Mouse (Mus musculus): ENCODE results near the gene Cacna1e. TPM values are rescaled to one million over a fixed set of nuclear protein-coding genes. Genes with fewer than 3 reads are reported as not detected.

Gene Cacna1e
- polyA plus RNA-seq, 1 experiment from 2014 or later, result 0.05 TPM

- Histone ChIP-seq H3K27me3 (ENCODE audit: insufficient read depth, low read length) (no peaks in the 10 kb centered on the region), H3K4me1 (replicated peaks; ENCODE audit: insufficient read depth, low read length) (no peaks in the 10 kb centered on the region), H3K9me3 (replicated peaks; ENCODE audit: low read length) (no peaks in the 10 kb centered on the region), H3K36me3 (ENCODE audit: insufficient read depth, low read length) (no peaks in the 10 kb centered on the region), H3K4me3 (replicated peaks; ENCODE audit: low read depth, low read length) (no peak overlapping the region), H3K9ac (ENCODE audit: low read depth, low read length) (no peak overlapping the region), H3K27ac (no peak overlapping the region), H3K4me2 (ENCODE audit: low read length) (no peak overlapping the region)
- no peak for TF ChIP-seq CTCF (IDR thresholded peaks at IDR 0.05; ENCODE audit: low read depth)
- ATAC-seq (replicated peaks; ENCODE audit: low FRiP score, low read depth) (no peak), DNase-seq (ENCODE audit: low spot score) (no peak)
- 63% methylated on average over 7 of the region's 7 CpGs for WGBS
Measured at GRCm38 (mm10) chr1:154661221-154661864, 223.0 kb downstream of the Cacna1e start.

GRCm38 (mm10) chr1:154657366-154657765, 226.9 kb downstream of the Cacna1e start:
- ATAC-seq (replicated peaks; ENCODE audit: low FRiP score, low read depth) (no peak), DNase-seq (ENCODE audit: low spot score) (no peak)
- H3K4me2 ChIP-seq (ENCODE audit: low read length), result no peak overlapping the region
- no peak overlapping the region for H3K4me3 ChIP-seq (replicated peaks; ENCODE audit: low read depth, low read length)
- H3K27me3 ChIP-seq (ENCODE audit: insufficient read depth, low read length), result no peaks in the 10 kb centered on the region
- no peak overlapping the region for H3K27ac ChIP-seq
- H3K36me3 ChIP-seq (ENCODE audit: insufficient read depth, low read length), result no peaks in the 10 kb centered on the region
- no peak overlapping the region for H3K9ac ChIP-seq (ENCODE audit: low read depth, low read length)
- H3K9me3 ChIP-seq (replicated peaks; ENCODE audit: low read length), result no peaks in the 10 kb centered on the region
- no peaks in the 10 kb centered on the region for H3K4me1 ChIP-seq (replicated peaks; ENCODE audit: insufficient read depth, low read length)
- 55% methylated on average over 5 of the region's 5 CpGs for WGBS
- no peak for TF ChIP-seq CTCF (IDR thresholded peaks at IDR 0.05; ENCODE audit: low read depth)

GRCm38 (mm10) chr1:154653951-154654350, 230.3 kb downstream of the Cacna1e start:
- DNase-seq (ENCODE audit: low spot score) (no peak), ATAC-seq (replicated peaks; ENCODE audit: low FRiP score, low read depth) (no peak)
- 70% methylated on average over 2 of the region's 2 CpGs for WGBS
- no peak for TF ChIP-seq CTCF (IDR thresholded peaks at IDR 0.05; ENCODE audit: low read depth)
- no peaks in the 10 kb centered on the region for H3K36me3 ChIP-seq (ENCODE audit: insufficient read depth, low read length)
- H3K9ac ChIP-seq (ENCODE audit: low read depth, low read length), result no peak overlapping the region
- no peaks in the 10 kb centered on the region for H3K4me1 ChIP-seq (replicated peaks; ENCODE audit: insufficient read depth, low read length)
- H3K9me3 ChIP-seq (replicated peaks; ENCODE audit: low read length), result no peaks in the 10 kb centered on the region
- no peak overlapping the region for H3K27ac ChIP-seq
- H3K27me3 ChIP-seq (ENCODE audit: insufficient read depth, low read length), result no peaks in the 10 kb centered on the region
- H3K4me3 ChIP-seq (replicated peaks; ENCODE audit: low read depth, low read length), result no peak overlapping the region
- no peak overlapping the region for H3K4me2 ChIP-seq (ENCODE audit: low read length)

- no peak overlapping the region for H3K4me3 ChIP-seq (replicated peaks; ENCODE audit: low read depth, low read length)
- H3K36me3 ChIP-seq (ENCODE audit: insufficient read depth, low read length), result no peaks in the 10 kb centered on the region
- no peaks in the 10 kb centered on the region for H3K9me3 ChIP-seq (replicated peaks; ENCODE audit: low read length)
- no peak for DNase-seq (ENCODE audit: low spot score)
- no peak overlapping the region for H3K27ac ChIP-seq
- TF ChIP-seq CTCF (IDR thresholded peaks at IDR 0.05; ENCODE audit: low read depth), result no peak
- 87% methylated on average over 6 of the region's 6 CpGs for WGBS
- no peak overlapping the region for H3K9ac ChIP-seq (ENCODE audit: low read depth, low read length)
- no peak overlapping the region for H3K4me2 ChIP-seq (ENCODE audit: low read length)
- no peaks in the 10 kb centered on the region for H3K27me3 ChIP-seq (ENCODE audit: insufficient read depth, low read length)
- ATAC-seq (replicated peaks; ENCODE audit: low FRiP score, low read depth), result no peak
- no peaks in the 10 kb centered on the region for H3K4me1 ChIP-seq (replicated peaks; ENCODE audit: insufficient read depth, low read length)
Measured at GRCm38 (mm10) chr1:154646156-154646950, 237.9 kb downstream of the Cacna1e start.

- DNase-seq (ENCODE audit: low spot score) (no peak), ATAC-seq (replicated peaks; ENCODE audit: low FRiP score, low read depth) (no peak)
- 77% methylated on average over 4 of the region's 4 CpGs for WGBS
- Histone ChIP-seq H3K27me3 (ENCODE audit: insufficient read depth, low read length) (no peaks in the 10 kb centered on the region), H3K4me1 (replicated peaks; ENCODE audit: insufficient read depth, low read length) (no peaks in the 10 kb centered on the region), H3K36me3 (ENCODE audit: insufficient read depth, low read length) (no peaks in the 10 kb centered on the region), H3K9ac (ENCODE audit: low read depth, low read length) (no peak overlapping the region), H3K27ac (no peak overlapping the region), H3K4me3 (replicated peaks; ENCODE audit: low read depth, low read length) (no peak overlapping the region), H3K4me2 (ENCODE audit: low read length) (no peak overlapping the region), H3K9me3 (replicated peaks; ENCODE audit: low read length) (no peaks in the 10 kb centered on the region)
- TF ChIP-seq CTCF (IDR thresholded peaks at IDR 0.05; ENCODE audit: low read depth), result no peak
Measured at GRCm38 (mm10) chr1:154637821-154638220, 246.5 kb downstream of the Cacna1e start.

GRCm38 (mm10) chr1:154635766-154636165, 248.5 kb downstream of the Cacna1e start:
- no peak overlapping the region for H3K27ac ChIP-seq
- ATAC-seq (replicated peaks; ENCODE audit: low FRiP score, low read depth), result no peak

More at GRCm38 (mm10) chr1:154635766-154636165, 248.5 kb downstream of the Cacna1e start:
- Histone ChIP-seq H3K4me1 (replicated peaks; ENCODE audit: insufficient read depth, low read length) (no peaks in the 10 kb centered on the region), H3K9ac (ENCODE audit: low read depth, low read length) (no peak overlapping the region), H3K4me2 (ENCODE audit: low read length) (no peak overlapping the region), H3K27me3 (ENCODE audit: insufficient read depth, low read length) (no peaks in the 10 kb centered on the region), H3K4me3 (replicated peaks; ENCODE audit: low read depth, low read length) (no peak overlapping the region), H3K9me3 (replicated peaks; ENCODE audit: low read length) (no peaks in the 10 kb centered on the region), H3K36me3 (ENCODE audit: insufficient read depth, low read length) (no peaks in the 10 kb centered on the region)
- WGBS, result 94% methylated on average over 9 of the region's 9 CpGs
- no peak for TF ChIP-seq CTCF (IDR thresholded peaks at IDR 0.05; ENCODE audit: low read depth)
- no peak for DNase-seq (ENCODE audit: low spot score)

Measured in kidney, postnatal 0 days (tissue).